Mouse (Mus musculus) ES-E14 (cell line): ENCODE results near the gene Gpm6b. TPM values are rescaled to one million over a fixed set of nuclear protein-coding genes. Genes with fewer than 3 reads are reported as not detected.

Experiments used
- DNase-seq: peaks from one replicate; pipeline ENCODE4 v3.0.0-alpha.2; 2013; ENCODE audit warnings: low read depth, low spot score
- H3K27ac ChIP-seq: 2 replicates; pipeline ENCODE4 v1.5.1; 2012; ENCODE audit warnings: low read depth, mild to moderate bottlenecking, low read length, moderate library complexity, mixed read lengths; ENCODE audit not compliant: poor library complexity, insufficient read depth, severe bottlenecking
- H3K36me3 ChIP-seq: 2 replicates; pipeline ENCODE4 v1.6.1; 2012; ENCODE audit warnings: mild to moderate bottlenecking, low read length, moderate library complexity, mixed read lengths; ENCODE audit not compliant: control insufficient read depth, poor library complexity, insufficient read depth, severe bottlenecking
- H3K4me1 ChIP-seq, 2 experiments: fragments of 150-350 bp in 1 of 2; sonication (generic) in 1 of 2; 2 replicates each; pipeline ENCODE4 v1.6.1; 2012; ENCODE audit warnings: low read length in 2 of 2, mild to moderate bottlenecking in 1 of 2, mixed read lengths in 1 of 2; ENCODE audit not compliant: control insufficient read depth in 2 of 2, insufficient read depth in 2 of 2, poor library complexity in 1 of 2
- H3K4me3 ChIP-seq, 2 experiments: fragments of 150-350 bp in 1 of 2; sonication (generic) in 1 of 2; 2 replicates each; pipeline ENCODE4 v1.5.1; 2012; ENCODE audit warnings: low read length in 2 of 2, low read depth in 1 of 2, mild to moderate bottlenecking in 1 of 2, mixed read lengths in 1 of 2; ENCODE audit not compliant: insufficient read depth in 1 of 2, poor library complexity in 1 of 2, severe bottlenecking in 1 of 2
- H3K9ac ChIP-seq: 2 replicates; pipeline ENCODE4 v1.6.1; 2012; ENCODE audit warnings: low read depth, mild to moderate bottlenecking, low read length, mixed read lengths; ENCODE audit not compliant: poor library complexity, insufficient read depth, severe bottlenecking
- H3K9me3 ChIP-seq: fragments of 150-350 bp; sonication (generic); 2 replicates; pipeline ENCODE4 v1.6.1; 2012; ENCODE audit warnings: low read depth, mild to moderate bottlenecking, low read length; ENCODE audit not compliant: control insufficient read depth, insufficient read depth
- CHD2 ChIP-seq: IDR thresholded peaks from 2 replicates; pipeline ENCODE4 v1.6.1; 2014; ENCODE audit warnings: mild to moderate bottlenecking, low read depth, low read length, inconsistent platforms
- HCFC1 ChIP-seq: IDR thresholded peaks from 2 replicates; pipeline ENCODE4 v1.6.1; 2012; ENCODE audit warnings: low read length, inconsistent platforms, borderline replicate concordance; ENCODE audit not compliant: insufficient read depth
- MAFK ChIP-seq: IDR thresholded peaks from 2 replicates; pipeline ENCODE4 v1.6.1; 2014; ENCODE audit warnings: mild to moderate bottlenecking, low read depth, low read length, inconsistent platforms; ENCODE audit not compliant: insufficient read depth
- ZC3H11A ChIP-seq: IDR thresholded peaks from 2 replicates; pipeline ENCODE4 v1.6.1; 2012; ENCODE audit warnings: low read depth, mild to moderate bottlenecking, inconsistent platforms, low read length, borderline replicate concordance
- ZNF384 ChIP-seq: IDR thresholded peaks from 2 replicates; pipeline ENCODE4 v1.6.1; 2012; ENCODE audit warnings: low read depth, low read length, inconsistent platforms
- in situ Hi-C, 2 experiments: fragments of 600-800 bp; cut with MboI; formaldehyde crosslinking; loops; one replicate each; pipeline ENCODE4 v1.15.1; 2025; ENCODE audit warnings: low sequenced_read_pairs in 2 of 2, inconsistent platforms in 1 of 2; ENCODE audit not compliant: unreplicated experiment in 2 of 2
- total RNA-seq: library from RNA; depleted of rRNA; stranded (reverse); fragments of 300-350 nt; gene quantifications from 2 replicates; pipeline ENCODE4 v1.2.3, GENCODE M21; 2012; rRNA removed

Gpm6b gene
- total RNA-seq, result 1.0 and 1.4 TPM in 2 replicates

DNA sequence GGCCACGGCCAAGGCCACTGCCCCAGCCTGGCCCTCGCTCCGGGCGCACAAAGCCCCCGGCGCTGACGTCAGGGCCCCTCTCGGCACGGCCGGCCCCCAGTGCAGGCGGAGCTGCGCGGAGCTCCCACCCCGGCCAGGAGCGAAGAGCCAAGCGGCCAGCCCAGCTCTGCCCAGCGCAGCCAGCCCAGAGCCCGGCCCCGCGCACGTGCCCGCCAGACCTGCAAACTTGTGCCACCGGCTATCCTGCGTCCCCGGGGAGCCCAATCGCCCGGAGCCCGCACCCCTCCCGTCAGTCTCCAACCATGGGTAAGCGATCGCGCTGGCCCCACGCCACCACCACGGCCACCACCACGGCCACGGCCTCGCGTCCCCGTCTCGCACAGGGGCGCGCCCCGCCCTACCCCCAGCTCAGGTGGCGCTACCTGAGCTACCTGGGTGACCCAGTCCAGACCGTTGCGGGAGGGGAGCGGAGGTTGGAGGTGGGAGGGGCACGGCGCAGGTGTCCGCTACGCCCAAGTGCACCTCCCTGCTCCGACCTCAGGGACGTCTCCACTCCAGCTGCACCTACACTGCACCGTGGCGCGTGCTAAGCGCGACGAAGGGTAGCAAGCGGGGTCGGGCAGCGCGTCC, at the start of gene Gpm6b:
Gene Gpm6b (plus strand): TSS at position 81 of the 630 bp plus-strand sequence.
- in situ Hi-C loops, result no loop called here
- Histone ChIP-seq H3K4me3 (peak within 1 kb of the TSS; percentile 57 to 76; a peak in 3 of 4 replicates), H3K9ac (peak within 1 kb of the TSS; percentile 55), H3K4me1 (no peaks in the 10 kb centered on the region), H3K36me3 (no peaks in the 10 kb centered on the region), H3K9me3 (no peaks in the 10 kb centered on the region), H3K27ac (no peak within 1 kb of the TSS)
- DNase-seq, result no peak
- TF ChIP-seq HCFC1 (no peak), ZC3H11A (no peak), ZNF384 (no peak), MAFK (no peak), CHD2 (no peak)

GRCm38 (mm10) chrX:166196327-166196726, 42.4 kb upstream of the Gpm6b start:
- Histone ChIP-seq H3K4me1 (no peaks in the 10 kb centered on the region), H3K4me3 (no peak overlapping the region), H3K27ac (no peak overlapping the region), H3K9ac (no peak overlapping the region), H3K9me3 (no peaks in the 10 kb centered on the region), H3K36me3 (no peaks in the 10 kb centered on the region)
- in situ Hi-C loops, result no loop called here
- no peak for DNase-seq
- TF ChIP-seq ZNF384, result no peak
- no peak for TF ChIP-seq HCFC1
- no peak for TF ChIP-seq ZC3H11A

DNA sequence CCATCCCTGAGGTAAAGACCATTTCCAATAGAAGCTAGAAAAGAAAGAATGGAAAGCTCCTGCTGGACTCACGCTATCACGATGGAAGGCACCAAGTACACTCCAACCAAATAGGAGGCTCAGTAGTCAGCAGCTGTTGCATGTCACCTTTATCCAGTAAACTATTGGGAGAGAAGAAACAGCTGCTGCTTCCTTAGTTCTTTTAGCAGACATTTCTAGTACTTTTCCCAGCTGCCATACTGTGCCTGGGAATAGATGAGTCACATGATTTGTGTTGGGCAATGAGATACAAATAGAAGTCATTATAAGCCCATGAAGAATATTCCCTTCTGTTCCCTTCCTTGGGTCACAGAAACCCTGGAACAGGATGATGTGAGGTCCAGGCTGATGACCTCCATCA, 40.4 kb upstream of the Gpm6b start:
- DNase-seq, result no peak
- no peak overlapping the region for H3K27ac ChIP-seq
- no peaks in the 10 kb centered on the region for H3K36me3 ChIP-seq
- no peaks in the 10 kb centered on the region for H3K9me3 ChIP-seq
- no peak overlapping the region for H3K4me3 ChIP-seq
- H3K9ac ChIP-seq, result no peak overlapping the region
- TF ChIP-seq ZNF384, result no peak
- TF ChIP-seq ZC3H11A, result no peak
- TF ChIP-seq MAFK, result no peak
- no peak for TF ChIP-seq CHD2
- no peak for TF ChIP-seq HCFC1
- no peaks in the 10 kb centered on the region for H3K4me1 ChIP-seq
- in situ Hi-C loops, result no loop called here

DNA sequence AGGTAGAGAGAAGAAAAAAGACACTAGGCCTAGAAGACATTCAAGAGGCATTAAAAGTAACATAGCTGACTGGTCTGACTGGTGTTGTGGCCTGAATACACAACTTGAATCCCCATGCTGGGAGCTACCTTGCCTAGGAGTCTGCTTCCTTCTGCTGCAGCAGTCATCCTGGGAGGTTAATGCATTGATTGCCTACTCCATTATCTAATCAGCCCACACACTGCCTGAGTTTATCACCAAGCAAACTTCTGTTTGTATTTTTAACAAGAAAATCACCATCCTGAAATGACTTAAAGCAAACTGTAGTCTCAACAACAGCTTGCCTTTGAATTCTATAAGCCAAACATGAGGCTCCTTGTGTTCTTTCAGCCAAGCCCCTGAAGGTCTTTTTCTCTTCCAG, 38.9 kb upstream of the Gpm6b start:
- H3K9ac ChIP-seq, result no peak overlapping the region
- H3K4me3 ChIP-seq, result no peak overlapping the region
- H3K36me3 ChIP-seq, result no peaks in the 10 kb centered on the region
- TF ChIP-seq HCFC1, result no peak
- TF ChIP-seq ZNF384, result no peak
- TF ChIP-seq ZC3H11A, result no peak
- TF ChIP-seq CHD2, result no peak
- no peak for TF ChIP-seq MAFK
- in situ Hi-C loops, result no loop called here
- H3K9me3 ChIP-seq, result no peaks in the 10 kb centered on the region
- no peak for DNase-seq
- H3K27ac ChIP-seq, result no peak overlapping the region
- no peaks in the 10 kb centered on the region for H3K4me1 ChIP-seq

GRCm38 (mm10) chrX:166214576-166214975, 24.1 kb upstream of the Gpm6b start:
- H3K9ac ChIP-seq, result no peak overlapping the region
- no peak overlapping the region for H3K4me3 ChIP-seq
- in situ Hi-C loops, result no loop called here
- no peaks in the 10 kb centered on the region for H3K36me3 ChIP-seq
- H3K9me3 ChIP-seq, result no peaks in the 10 kb centered on the region
- no peak for DNase-seq
- no peak for TF ChIP-seq HCFC1
- TF ChIP-seq MAFK, result no peak
- no peak for TF ChIP-seq ZC3H11A
- TF ChIP-seq ZNF384, result no peak
- no peak for TF ChIP-seq CHD2
- H3K27ac ChIP-seq, result no peak overlapping the region
- H3K4me1 ChIP-seq, result no peaks in the 10 kb centered on the region
